Mouse (Mus musculus) midbrain, embryonic 16.5 days (tissue): ENCODE results near the gene Epb41l2. TPM values are rescaled to one million over a fixed set of nuclear protein-coding genes. Genes with fewer than 3 reads are reported as not detected.

ENCODE experiments used
- ATAC-seq: fragments of 200-750 bp; cut with Nextera tagmentation; 2 replicates; pipeline ENCODE4 v1.8.0; 2017; ENCODE audit warnings: moderate TSS enrichment
- H3K27ac ChIP-seq: fragments of 300-500 bp; sonication (generic); 2 replicates; pipeline ENCODE4 v1.5.1; 2014; ENCODE audit warnings: mild to moderate bottlenecking, low read length, mixed read lengths
- H3K27me3 ChIP-seq: fragments of 300-500 bp; sonication (generic); 2 replicates; pipeline ENCODE4 v1.6.1; 2014; ENCODE audit warnings: low read depth, low read length, mixed read lengths; ENCODE audit not compliant: control insufficient read depth, insufficient read depth
- H3K36me3 ChIP-seq: fragments of 300-500 bp; sonication (generic); 2 replicates; pipeline ENCODE4 v1.6.1; 2014; ENCODE audit warnings: mild to moderate bottlenecking, low read length, moderate library complexity, mixed read lengths; ENCODE audit not compliant: control insufficient read depth, insufficient read depth
- H3K4me1 ChIP-seq: fragments of 300-500 bp; sonication (generic); 2 replicates; pipeline ENCODE4 v1.6.1; 2014; ENCODE audit warnings: mild to moderate bottlenecking, low read length, mixed read lengths; ENCODE audit not compliant: control insufficient read depth, insufficient read depth
- H3K4me2 ChIP-seq: fragments of 300-500 bp; sonication (generic); 2 replicates; pipeline ENCODE4 v1.6.1; 2014; ENCODE audit warnings: mild to moderate bottlenecking, low read length, mixed read lengths
- H3K4me3 ChIP-seq: fragments of 300-500 bp; sonication (generic); 2 replicates; pipeline ENCODE4 v1.5.1; 2014; ENCODE audit warnings: low read depth, mild to moderate bottlenecking, low read length, moderate library complexity, mixed read lengths
- H3K9ac ChIP-seq: fragments of 300-500 bp; sonication (generic); 2 replicates; pipeline ENCODE4 v1.6.1; 2014; ENCODE audit warnings: low read depth, low read length, mixed read lengths
- H3K9me3 ChIP-seq: fragments of 300-500 bp; sonication (generic); replicated peaks from 2 replicates; pipeline ENCODE4 v1.6.1; 2014; ENCODE audit warnings: mild to moderate bottlenecking, low read length, mixed read lengths; ENCODE audit not compliant: control insufficient read depth, poor library complexity, severe bottlenecking
- WGBS: fragments of 180-500 bp; shearing (Covaris S2); extraction: QIAGEN DNeasy Blood & Tissue Kit; methylation state at CpG from one replicate; pipeline ENCODE4 v1.1.7; 2014; 5-methylcytosine and 5-hydroxymethylcytosine counted together
- polyA plus RNA-seq: library from polyadenylated mRNA; unstranded; fragments of >200 nt; fragmentation: Nextera tagmentation; extraction: Ambion mirVana; gene quantifications from 2 replicates; pipeline ENCODE4 v1.2.1, GENCODE M21; 2015

Epb41l2 gene
- polyA plus RNA-seq, 1 experiment from 2014 or later: 31.9 TPM

DNA sequence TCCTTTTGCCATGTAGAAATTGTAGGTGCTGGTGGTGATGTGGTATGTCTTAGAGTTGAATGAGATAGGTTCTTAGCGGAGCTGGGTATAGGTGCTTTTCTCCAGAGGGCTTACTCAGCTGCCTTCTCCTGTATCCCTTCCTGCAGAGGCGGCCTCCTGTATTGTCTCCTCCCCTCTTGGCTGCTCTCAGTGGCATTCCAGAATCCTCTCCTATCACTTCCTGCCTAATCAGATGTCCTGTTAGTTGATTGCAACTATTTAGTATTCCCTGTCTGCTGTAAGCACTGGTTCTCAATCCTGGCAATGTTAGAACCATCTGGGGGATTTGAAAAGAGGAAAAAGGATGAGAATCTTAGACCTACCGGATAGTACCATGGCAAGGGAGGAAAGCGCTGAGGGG lies 27.3 kb downstream of the Epb41l2 start:
- Histone ChIP-seq H3K4me1 (no peaks in the 10 kb centered on the region), H3K27me3 (no peaks in the 10 kb centered on the region), H3K36me3 (no peaks in the 10 kb centered on the region), H3K4me3 (no peak overlapping the region), H3K27ac (no peak overlapping the region), H3K9ac (no peak overlapping the region), H3K4me2 (no peak overlapping the region), H3K9me3 (no peaks in the 10 kb centered on the region)
- no peak for ATAC-seq
- WGBS: 62% methylated on average over 4 of the region's 4 CpGs

DNA sequence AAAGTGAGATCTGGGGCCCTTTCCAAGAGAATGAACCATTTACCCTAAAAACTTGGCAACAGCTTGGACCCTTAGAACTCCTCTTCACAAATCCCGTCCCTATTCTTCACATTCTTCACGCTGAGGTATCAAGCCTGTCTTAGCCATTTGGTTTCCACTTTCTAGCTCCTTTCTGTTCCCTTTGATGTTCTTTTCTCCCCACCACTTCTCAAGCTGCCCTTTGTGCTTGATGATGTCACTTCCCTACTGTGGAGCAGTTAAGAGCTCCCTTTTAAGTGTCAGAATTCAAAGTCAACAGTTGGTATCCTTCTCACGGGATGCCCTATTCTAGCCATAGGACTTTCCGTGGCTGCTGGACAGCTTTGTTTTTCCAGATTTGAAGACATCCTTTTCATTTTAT lies 27.7 kb downstream of the Epb41l2 start:
- ATAC-seq: no peak
- no peaks in the 10 kb centered on the region for H3K4me1 ChIP-seq
- no peak overlapping the region for H3K27ac ChIP-seq
- no peak overlapping the region for H3K9ac ChIP-seq
- H3K4me2 ChIP-seq: no peak overlapping the region
- no peaks in the 10 kb centered on the region for H3K27me3 ChIP-seq
- WGBS: 21% methylated on average over 4 of the region's 4 CpGs
- H3K9me3 ChIP-seq: no peaks in the 10 kb centered on the region
- no peaks in the 10 kb centered on the region for H3K36me3 ChIP-seq
- H3K4me3 ChIP-seq: no peak overlapping the region

DNA sequence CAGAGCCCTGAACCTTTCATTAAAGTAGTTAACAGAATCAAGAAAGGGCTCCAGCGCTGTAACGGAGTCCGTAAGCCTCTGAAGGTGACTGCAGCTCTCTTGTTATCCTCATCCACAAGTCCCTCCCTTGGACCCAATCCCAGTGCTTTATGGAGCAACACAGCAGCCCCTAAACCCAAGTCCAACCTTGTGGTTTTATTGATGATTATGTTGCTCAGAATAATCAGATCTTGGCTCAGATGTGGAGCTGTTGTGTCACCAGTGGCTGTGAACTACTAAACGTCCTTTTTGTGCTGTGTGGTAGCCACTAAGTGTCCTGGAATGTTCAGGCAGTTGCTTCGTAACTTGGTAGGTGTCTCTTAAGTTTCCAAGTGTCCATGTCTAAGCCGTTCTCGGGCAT lies 33.2 kb downstream of the Epb41l2 start:
- H3K27ac ChIP-seq: no peak overlapping the region
- H3K4me2 ChIP-seq: no peak overlapping the region
- no peak for ATAC-seq
- H3K36me3 ChIP-seq: no peaks in the 10 kb centered on the region
- H3K4me3 ChIP-seq: no peak overlapping the region
- H3K9me3 ChIP-seq: no peaks in the 10 kb centered on the region
- no peak overlapping the region for H3K9ac ChIP-seq
- H3K27me3 ChIP-seq: no peaks in the 10 kb centered on the region
- WGBS: 91% methylated on average over 7 of the region's 7 CpGs
- no peaks in the 10 kb centered on the region for H3K4me1 ChIP-seq

DNA sequence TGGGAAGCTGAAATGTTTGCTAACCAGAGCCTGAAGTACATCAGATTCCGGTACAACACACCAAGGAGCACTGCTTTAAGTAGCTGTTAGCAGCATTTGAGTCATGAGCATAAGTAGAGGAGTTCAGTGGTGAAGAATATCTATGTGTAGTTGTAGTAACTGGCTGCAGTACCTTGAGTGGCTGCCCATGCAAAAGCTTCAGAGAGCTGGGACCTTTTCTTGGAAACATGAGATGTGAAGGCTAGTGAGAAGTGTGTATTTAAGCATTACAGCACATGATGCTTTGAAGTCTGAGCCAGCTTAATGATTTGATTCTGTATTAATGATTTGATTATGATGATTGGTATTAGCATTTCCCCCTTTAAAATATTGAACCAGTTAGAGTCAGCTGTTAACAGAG lies 34.1 kb downstream of the Epb41l2 start:
- Histone ChIP-seq H3K9me3 (no peaks in the 10 kb centered on the region), H3K27me3 (no peaks in the 10 kb centered on the region), H3K9ac (no peak overlapping the region), H3K27ac (no peak overlapping the region), H3K36me3 (no peaks in the 10 kb centered on the region), H3K4me1 (peaks cover 2% of the 10 kb centered on the region; the same call in 1 of the 2 replicates), H3K4me2 (no peak overlapping the region), H3K4me3 (no peak overlapping the region)
- ATAC-seq: no peak
- 90% methylated on average over 1 of the region's 1 CpGs for WGBS

DNA sequence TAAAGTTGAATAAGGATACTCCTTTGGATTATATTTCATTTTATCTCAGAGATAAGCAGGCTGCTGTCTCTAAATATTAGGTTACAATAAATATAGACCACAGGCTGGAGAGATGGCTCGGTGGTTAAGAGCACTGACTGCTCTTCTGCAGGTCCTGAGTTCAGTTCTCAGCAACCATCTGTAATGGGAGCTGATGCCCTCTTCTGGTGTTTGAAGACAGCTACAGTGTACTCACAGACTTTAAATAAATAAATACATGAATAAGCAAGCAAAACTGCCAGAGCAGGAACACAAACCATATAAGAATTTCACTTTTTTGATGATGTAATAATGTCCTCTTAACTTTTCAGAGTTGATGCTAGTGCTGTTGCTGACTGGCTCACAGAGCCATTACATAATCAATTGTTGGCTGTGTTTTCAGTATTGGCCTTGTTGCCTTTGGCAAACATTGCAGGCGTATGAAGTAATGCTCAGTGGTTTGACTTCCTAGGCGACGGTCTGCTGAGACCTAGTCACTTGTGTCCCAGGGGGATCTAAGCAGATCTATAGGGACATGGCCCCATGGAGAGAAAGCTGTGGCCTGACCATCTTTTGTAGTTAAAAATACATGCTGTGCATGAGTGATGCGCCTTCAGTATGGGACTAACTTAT lies 35.8 kb downstream of the Epb41l2 start:
- no peak for ATAC-seq
- Histone ChIP-seq H3K9me3 (no peaks in the 10 kb centered on the region), H3K36me3 (no peaks in the 10 kb centered on the region), H3K9ac (no peak overlapping the region), H3K4me1 (peaks cover 2% of the 10 kb centered on the region; the same call in 1 of the 2 replicates), H3K4me2 (no peak overlapping the region), H3K27me3 (no peaks in the 10 kb centered on the region), H3K27ac (no peak overlapping the region), H3K4me3 (no peak overlapping the region)
- 88% methylated on average over 5 of the region's 5 CpGs for WGBS

DNA sequence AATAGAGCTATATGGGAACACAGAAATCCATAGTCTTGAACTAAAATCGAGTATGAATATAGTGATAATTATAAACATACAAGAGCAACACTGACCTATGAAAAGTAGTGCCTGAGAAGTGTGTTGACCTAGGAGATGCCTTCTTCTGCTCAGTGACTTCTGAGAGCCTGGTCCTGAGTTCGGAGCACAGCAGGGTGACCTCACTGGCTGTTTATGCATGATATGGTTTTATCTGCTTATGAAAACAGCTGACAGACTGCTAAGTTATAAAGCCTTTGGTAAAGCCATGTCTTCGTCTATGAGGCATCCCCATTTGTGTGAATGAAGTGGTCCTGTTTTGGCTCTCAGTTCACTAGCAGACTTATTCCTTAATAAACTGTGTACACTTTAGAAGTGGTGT lies 37.3 kb downstream of the Epb41l2 start:
- H3K4me3 ChIP-seq: no peak overlapping the region
- H3K4me1 ChIP-seq: peaks cover 2% of the 10 kb centered on the region; the same call in 1 of the 2 replicates
- no peaks in the 10 kb centered on the region for H3K27me3 ChIP-seq
- H3K9ac ChIP-seq: no peak overlapping the region
- no peak overlapping the region for H3K27ac ChIP-seq
- no peak overlapping the region for H3K4me2 ChIP-seq
- H3K9me3 ChIP-seq: no peaks in the 10 kb centered on the region
- H3K36me3 ChIP-seq: no peaks in the 10 kb centered on the region
- ATAC-seq: no peak
- WGBS: 84% methylated on average over 3 of the region's 3 CpGs

DNA sequence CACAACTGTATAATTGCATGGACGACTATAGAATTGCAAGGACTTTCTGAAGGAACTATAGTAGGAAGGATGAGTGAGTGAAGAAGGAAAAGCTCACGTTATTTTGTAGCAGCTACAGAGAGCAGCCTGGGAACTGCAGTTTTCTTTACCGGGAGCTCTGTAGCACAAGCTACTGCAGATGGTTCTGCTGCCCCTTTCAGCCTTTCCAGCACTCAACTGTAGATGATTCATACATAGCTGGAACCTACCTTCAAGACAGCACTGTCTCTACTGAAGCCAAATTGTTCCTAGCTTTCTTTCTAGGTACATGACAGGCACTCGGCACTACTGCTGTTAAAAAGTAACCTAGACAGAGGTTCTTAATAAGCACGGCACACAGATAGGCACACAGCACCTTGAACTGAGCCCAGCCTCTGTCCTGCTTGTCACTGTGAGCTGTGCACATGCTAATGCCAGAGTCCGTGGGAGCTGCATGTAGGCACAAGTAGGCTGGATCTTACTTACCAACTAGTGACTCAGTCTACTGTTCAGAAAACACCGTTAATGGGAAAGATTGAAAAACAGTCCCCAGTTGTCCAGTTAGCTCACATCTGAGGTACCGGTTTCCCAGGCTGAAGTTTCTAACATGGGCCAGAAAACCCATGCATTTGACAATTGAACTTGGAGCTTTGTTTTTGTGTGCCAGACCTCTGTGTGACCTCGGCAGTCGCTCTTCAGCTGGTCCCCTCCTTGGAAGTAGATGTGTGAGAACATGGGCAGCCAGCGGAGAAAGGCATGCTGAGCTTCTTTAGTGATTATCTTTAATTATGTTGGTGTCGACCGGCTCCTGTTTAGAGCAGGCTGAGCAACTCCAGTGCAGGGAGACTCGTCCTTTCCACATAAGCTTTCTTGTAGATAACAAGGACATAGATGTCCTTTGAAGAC lies 38.4 kb downstream of the Epb41l2 start:
- Histone ChIP-seq H3K27ac (no peak overlapping the region), H3K4me3 (no peak overlapping the region), H3K27me3 (no peaks in the 10 kb centered on the region), H3K36me3 (no peaks in the 10 kb centered on the region), H3K9ac (no peak overlapping the region), H3K4me1 (peaks cover 2% of the 10 kb centered on the region; the same call in 1 of the 2 replicates), H3K4me2 (no peak overlapping the region), H3K9me3 (no peaks in the 10 kb centered on the region)
- no peak for ATAC-seq
- 58% methylated on average over 14 of the region's 14 CpGs for WGBS

DNA sequence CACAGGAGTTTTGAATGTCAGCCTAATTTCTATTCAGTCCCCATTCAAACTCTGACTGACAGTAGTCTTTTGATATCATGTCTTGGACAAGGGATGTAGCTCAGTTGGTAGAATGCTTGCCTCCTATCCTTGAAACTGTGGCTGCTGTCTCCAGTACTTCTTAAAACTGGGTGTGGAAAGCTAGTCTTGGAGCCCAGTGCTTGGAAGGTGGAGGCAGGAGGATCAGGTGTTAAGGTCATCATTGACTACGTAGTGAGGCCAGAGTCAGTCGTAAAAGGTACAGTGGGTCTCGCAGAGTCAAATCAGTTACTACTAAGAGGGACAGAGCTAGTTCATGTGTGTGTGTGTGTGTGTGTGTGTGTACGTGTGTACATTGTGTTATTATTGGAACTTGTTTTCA lies 39.4 kb downstream of the Epb41l2 start:
- Histone ChIP-seq H3K4me2 (no peak overlapping the region), H3K36me3 (no peaks in the 10 kb centered on the region), H3K4me3 (no peak overlapping the region), H3K27ac (no peak overlapping the region), H3K9me3 (no peaks in the 10 kb centered on the region), H3K27me3 (no peaks in the 10 kb centered on the region), H3K4me1 (peaks cover 2% of the 10 kb centered on the region; the same call in 1 of the 2 replicates), H3K9ac (no peak overlapping the region)
- ATAC-seq: no peak
- 90% methylated on average over 4 of the region's 4 CpGs for WGBS

DNA sequence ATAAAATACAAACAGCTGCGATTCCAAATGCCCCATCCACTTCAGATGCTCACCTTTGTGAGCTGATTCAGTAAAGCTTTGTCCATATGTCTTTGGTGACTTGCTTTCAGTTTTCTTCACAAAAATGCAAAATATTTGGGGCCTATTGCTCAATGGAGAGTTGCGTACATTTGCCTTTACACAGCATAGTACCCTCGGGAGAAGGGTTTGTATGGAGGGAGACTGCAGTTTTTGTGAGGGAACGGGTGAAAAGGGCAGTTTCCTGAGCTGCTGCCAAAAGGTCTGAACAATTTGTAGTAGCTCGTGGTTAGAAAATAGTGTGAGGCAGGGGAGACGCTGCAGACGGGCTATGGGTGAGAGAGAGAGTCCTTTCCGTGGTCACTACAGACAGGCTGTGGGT lies 40.5 kb downstream of the Epb41l2 start:
- ATAC-seq: no peak
- Histone ChIP-seq H3K4me1 (peaks cover 2% of the 10 kb centered on the region; the same call in 1 of the 2 replicates), H3K36me3 (no peaks in the 10 kb centered on the region), H3K27ac (no peak overlapping the region), H3K27me3 (no peaks in the 10 kb centered on the region), H3K4me3 (no peak overlapping the region), H3K9ac (no peak overlapping the region), H3K9me3 (no peaks in the 10 kb centered on the region), H3K4me2 (no peak overlapping the region)
- 66% methylated on average over 8 of the region's 8 CpGs for WGBS
